Mouse (Mus musculus): ENCODE data around the gene Grn.

Grn gene

DNA sequence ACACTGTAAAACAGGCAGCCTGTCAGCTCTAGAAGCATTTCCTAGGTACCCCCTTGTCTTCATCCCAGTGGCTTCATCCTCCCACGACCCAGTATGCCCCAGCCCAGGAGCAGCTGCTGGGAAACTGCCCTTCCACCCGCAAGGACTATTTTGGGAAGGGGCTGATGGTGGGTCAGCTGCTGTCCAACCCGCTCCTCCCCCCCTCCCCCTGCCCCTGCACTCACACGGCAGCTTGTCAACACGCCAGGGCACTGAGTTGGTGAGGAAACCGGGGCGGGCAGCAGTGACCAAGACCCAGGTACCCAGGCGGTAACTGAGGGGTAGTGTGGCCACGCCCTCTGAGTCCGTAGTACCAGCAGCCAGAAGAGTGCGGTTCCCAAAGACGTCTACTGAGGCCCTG is 13.6 kb downstream of the Grn start:
- DNase-seq: no peak

DNA sequence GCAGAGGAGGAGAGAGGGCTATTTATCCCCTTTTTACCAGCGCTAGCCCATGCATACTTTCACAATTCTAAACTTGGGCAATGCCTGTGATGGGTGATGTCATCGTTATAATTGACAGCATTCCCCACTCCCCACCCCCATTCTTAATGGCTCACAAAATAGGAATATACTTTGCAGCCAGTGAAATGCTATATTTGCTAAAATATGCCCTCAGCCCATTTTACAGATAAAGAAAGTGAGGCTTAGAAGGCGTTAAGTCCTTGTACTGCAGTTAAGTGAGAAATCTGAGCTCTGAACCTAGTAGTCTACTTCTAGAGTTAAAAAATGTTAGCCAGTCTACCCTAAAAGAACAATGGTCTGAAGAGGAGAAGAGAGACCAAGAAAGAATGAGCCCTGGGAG is 14.2 kb downstream of the Grn start:
- DNase-seq: no peak

DNA sequence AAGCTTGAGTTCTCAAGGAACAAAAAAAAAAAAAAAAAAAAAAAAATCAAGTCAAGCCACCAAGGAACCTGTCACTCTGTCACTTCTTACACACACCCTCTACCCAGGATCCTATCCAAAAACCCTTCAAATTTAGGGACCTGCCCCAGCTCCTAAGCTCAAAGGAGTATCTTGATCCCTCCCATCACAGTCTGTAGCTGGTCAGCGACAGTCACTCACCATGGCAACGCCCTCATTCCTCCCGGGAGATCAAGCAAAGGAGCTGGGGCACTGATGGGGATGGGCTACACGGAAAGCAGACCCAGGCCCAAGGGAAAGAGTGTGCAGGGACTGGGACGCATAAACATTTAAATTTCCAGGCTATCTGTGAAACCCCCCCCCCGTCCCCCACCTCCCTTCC is 14.7 kb downstream of the Grn start:
- no peak for DNase-seq

DNA sequence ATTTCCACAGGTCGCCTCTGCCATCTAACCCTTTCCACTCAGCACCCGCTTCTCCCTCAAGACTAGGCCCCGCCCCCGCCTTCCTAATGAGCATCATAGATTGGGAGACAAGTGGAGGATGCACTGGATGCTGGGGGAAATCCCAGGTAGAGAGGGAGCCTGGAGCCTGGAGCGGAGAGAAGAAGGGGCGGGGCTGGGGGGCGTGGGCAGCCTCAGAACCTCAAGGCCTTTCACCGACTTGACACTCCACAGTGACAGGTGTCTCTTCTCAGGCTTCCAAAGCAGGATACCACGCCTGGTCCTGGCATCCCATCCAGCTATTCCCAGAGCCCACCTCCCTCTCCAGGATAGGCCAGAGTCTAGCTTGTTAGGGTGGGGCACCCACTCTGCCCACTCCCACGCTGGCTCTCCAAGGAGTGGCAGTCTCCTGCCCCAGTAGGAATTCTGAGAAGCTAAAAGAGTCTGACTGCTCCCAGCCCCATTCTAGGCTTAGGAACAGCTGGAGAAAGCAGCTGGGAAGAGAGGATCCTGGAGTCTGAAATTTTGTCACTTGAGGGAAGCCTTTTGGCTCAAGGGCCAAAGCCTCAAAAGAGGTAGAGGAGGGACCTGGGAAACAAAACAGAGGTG is 15.3 kb downstream of the Grn start:
- peak; percentile 26 to 55 for DNase-seq

DNA sequence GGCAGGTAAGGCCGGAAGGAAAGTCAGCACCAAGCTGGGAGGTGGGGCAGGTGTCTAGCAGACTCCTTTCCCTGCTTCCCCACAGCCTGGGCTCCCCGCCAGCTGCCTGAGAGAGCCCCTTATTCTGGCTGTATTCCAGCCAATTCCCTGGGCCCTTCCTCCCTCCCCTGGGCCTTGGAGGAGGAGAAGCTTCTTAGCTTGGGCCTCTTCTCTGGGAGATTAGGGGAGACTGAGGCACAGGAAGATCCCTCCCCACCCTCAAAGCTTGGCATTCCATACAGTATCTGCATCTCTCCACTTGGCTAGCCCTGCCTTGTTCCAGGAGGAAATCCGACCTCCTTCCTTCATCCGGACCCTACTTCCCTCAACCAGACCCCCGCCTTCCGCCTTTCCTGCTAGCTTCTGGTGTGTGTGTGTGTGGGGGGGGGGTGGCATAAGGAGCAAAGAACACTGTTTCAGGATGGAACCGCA is 15.8 kb downstream of the Grn start:
- DNase-seq: peak; percentile 54 to 74

DNA sequence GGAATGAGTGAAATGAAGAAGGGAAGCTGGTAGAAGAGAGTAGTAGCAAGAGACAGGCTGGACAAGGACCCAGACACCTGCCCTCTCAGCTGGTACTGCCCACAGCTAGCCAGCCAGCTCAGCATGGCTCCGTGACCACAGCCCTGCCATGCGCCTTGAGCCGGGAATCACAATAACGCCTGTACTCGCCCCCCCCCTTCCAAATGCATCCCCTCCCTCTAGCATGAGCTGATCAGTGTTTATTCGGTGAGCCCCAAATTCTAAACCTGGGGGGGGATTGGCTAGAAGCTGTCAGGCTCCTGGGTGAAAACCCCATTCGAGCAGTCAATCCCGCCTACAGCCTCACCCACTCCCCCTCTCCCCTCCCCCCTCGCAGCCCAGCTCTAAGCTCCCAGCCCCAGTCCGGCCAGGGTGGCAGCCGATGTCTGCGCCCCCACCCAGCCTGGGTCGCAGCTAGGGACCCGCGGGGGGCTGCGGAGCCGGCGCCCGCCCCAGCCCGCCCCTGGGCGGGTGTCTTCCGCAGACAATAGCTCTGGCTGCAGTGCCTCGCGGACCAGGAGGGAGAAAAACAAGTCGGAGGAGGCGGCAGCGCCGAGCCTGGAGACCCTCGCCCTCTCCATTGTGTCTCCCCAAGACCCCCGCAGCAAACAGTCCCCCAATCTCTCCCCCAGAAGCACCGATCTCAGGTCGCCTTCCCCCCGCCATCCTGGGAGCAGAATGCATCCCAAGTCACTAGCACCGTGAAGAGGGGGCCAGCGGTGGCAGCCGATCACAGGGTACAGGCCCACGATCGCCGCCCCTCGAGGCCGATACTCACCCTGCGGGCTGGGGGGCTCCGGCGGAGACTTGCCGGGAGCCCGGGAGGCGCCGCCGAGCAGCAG is 16.7 kb downstream of the Grn start:
- DNase-seq: peak in 1 of 2 experiments; percentile 59

DNA sequence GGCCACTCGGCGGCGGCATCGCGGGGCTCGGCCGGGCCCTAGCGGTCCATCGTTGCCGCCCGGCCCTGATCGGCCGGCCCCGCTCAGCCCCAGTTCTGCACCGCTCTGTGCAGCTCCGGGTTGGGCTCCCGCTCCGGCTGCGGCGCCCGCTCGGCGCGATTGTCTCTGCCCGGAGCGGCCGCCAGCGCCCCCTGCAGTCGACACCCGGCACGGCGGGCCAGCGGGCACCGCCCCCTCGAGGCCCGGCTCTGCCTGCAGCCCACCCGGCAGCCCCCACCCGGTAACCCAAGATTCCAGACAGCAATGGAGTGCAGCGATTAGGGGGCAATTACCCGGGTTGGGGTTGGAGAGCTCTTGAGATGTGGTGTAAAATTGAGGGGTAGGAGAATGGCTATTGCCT is 17.4 kb downstream of the Grn start, which contains the start of gene Fam171a2:
TSS of gene Fam171a2 (minus strand) at position 186 of the 400 bp plus-strand sequence.
- DNase-seq: peak; percentile 68 to 77

DNA sequence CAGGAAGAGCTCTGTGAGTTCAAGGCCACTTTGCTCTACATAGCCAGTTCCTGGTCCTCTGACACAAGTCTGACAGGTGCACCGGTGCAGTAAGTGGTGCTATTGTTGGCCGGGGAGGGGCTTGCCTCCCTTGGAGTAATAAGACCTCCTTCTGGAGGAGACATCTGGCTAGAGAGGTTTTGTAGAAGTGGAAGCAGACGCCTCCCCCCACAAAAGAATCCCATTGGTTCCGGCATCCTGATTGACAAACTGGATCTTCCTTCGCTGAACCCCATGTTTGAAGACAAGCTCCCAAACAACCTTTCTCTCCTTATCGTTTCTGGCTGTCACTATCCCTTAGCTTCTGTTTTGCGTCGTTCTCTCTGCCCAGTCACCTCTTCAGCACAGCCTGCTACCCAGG is 18.2 kb downstream of the Grn start:
- DNase-seq: no peak

DNA sequence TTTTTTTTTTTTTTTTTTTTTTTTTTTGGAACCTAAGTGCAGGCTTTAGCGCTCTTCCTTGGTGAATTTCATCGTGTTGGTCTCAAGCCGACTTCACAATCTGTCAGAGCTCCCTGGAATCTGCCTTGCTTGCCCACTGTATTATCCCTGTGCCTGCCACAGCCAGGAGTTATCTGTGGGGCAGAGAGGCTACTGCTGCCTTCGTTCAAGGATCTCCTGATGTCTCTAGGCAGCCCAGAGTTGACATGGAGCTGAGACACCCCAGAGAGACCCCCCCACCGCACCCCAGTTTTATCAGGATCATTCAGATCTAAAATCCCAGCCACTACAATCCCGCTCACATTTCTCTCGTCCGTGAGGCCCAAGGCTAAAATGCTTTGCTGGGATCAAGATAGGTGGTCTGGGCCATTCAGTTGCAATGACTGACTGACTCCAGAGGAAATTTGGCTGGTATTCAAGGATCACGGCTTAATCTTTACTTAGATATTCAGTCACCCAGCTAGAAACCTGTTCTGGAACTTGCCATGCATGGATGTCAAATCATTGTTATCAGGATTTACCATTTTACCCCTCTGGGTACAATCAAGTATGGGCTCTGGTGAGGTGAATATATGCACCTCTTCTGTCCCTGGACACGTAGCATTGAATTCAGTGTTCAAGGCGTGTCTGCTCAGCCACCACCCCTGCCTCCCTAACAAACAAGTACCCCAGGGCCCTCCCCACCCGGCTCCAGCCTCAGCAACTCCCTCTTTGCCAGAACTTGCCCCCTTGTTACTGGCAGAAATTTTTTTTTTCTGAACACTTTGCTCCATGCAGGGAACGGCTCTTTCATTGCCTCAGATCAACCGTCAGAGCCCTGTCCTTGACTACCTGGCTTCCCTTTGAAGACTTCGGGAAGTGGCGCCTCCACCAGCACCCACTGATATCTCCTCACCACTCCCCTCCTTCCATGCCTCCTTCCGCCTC is 19.2 kb downstream of the Grn start:
- no peak for DNase-seq

DNA sequence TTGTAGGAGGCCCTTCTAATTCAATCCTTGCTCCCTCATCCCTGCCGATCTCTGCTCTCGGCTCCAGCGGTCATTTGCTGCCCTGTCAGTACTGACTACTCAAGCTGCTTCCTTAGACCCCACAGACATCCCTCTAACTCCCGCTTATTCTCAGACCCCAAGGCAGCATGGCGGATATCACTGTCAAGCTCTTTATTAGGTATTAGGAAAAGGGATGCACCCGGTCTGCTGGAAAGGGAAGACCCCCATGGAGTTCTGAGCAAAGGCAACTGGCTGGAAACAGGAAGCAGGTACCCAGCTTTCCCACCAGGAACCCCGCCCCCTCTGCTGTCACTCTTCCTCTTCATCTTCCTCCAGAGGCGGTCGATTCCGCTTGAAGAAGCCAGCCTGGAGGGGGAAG is 23.0 kb downstream of the Grn start:
- DNase-seq: no peak

DNA sequence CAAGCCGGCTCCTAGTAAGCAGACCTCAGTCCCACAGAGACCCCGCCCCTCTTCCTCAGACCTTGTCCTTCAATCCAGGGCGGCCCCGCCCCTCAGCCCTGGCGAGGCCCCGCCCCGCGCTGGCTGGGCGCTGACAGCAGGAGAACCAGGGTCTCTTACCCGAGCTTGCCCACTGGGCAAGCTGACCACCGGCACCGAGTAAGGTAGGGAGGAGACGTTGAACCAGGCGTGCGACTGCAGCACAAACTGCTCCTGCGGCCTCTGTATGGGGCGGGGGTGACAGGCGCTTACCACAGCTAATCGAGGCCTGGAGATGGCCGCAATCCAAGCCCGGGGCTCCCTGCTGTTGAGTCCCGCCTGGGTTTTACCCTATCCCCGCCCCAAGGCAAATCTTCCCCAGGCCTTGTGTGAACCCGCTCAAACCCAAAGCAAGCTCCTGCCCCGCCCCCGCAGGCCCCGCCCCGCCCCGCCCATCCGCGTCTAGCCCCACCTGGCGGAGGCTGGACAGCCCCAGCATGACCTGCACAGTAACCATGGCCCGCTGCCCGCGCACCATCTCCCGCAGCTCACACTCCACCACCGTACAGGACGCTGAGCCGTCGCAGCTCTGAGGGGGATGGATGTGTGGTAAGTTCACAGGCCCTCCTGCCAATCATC is 25.8 kb downstream of the Grn start:
- peak; percentile 88 to 94 for DNase-seq

DNA sequence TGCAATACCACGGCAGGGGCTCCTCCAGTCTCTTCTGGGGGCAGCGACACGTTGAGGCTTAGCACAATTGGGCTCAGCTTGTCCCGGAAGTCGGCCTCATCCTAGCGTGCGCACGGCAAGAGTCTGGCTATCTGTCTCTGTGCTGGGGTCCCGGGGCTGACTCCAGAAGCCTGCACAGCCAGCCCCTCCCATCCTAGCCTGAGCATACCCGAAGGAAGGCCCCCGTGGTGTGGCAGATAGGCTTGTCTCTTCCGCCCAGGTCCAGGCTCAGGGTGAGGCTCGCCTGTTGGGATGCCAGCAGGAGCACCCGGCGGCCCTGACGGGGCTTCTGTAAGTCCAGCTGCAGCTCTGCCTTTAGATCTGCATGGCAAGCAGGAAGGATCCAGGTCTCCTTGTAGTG is 30.4 kb downstream of the Grn start:
- no peak for DNase-seq

DNA sequence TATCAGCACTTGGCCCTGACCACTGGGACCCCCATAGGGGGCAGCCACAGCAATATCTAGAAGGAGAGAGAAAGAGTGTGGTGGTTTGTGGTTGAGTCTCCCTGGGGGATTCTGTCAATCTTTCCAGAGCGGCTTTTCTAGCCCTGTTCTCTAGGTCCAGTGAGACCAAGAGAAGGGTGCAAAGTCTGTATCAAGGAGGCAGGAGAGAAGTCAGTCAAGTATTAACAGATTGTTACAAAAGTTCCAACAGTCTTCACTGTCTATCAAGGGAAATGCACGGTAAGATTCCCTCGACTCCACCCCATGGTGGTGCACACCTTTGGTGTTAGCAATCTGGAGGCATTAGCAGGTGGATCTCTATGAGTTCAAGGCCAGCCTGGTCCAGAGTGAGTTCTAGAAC is 31.6 kb downstream of the Grn start:
- DNase-seq: peak; percentile 50 to 70

DNA sequence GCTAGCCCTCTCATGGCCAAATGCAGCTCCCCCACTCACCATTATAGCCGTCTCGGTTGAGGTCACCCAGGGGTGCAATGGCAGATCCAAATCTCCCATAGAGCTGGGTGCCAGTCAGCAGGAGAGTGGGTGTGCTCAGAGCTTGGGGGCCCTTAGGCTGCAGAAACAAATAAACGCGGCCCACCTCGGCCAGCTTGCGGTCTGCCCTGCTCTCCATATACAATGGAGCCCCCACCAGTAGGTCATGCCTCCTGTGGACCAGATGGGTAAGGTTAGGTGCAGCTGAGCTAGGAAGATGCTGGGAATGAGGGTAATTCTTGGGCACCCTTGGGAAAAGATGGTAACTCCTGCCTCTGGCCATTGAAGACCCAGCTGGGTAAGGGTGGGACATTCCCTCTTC is 34.8 kb downstream of the Grn start:
- DNase-seq: no peak

DNA sequence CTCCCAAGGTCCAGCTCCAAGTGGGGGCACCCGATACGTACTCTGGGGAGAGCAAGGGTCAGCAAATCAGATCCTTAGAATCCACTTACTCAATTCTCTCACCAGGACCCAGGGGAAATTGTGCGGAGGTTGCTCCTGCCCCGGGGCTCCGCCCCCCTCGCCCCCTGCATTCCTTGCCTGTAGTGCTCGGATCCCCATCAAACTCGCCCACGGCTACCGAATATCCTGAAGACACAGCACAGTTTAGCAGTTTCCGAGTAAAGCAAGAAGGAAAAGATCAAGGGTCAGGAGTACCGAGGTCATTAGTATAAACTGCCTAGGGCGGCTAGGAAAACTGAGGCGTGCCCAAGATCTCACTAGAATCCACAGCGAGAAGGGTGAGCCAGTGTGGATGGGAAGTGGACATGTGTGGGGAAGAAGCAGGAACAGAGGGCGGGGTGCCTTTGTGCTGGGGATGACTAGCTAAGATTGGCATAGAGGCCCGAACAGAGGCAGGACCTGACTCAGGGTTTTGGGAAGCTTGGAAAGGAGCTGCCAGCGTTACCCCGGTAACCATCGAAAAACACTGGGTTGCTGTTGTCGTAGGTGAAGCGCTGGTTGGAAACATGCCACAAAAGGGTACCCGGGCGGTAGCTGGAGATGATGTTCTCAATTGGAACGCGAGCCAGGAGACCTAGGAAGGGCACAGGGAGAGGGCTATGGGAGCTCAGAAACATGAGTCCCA is 35.8 kb downstream of the Grn start:
- DNase-seq: peak; percentile 61 to 81

DNA sequence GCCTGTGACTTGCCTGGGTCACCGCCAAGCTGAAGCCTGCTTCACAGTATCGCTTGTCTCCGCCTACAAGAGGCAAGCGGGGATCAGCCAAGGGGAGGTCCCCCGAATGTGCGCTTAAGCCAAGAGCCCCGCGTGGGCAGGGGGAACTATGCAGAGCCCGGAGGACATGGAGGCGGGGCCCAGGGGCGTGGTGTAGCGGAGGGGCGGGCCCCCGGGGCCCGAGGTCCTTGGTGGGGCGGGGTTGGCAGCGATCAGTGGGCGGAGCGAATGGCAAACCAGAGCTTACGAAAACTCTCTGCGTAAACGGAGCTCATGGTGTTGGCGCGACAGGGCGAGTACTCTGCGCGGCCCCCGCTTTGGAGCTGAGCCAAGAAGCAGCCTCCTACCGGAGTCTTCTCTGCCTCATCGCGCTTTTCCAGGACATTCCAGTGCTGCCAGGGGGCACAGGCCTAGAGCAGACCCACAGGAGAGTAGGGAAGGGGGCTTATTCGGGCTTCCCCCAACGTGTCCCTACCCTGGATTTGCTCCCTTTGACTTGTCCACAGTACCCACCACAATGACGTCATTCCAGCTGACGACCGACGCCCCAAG is 37.0 kb downstream of the Grn start:
- DNase-seq: peak; percentile 98

DNA sequence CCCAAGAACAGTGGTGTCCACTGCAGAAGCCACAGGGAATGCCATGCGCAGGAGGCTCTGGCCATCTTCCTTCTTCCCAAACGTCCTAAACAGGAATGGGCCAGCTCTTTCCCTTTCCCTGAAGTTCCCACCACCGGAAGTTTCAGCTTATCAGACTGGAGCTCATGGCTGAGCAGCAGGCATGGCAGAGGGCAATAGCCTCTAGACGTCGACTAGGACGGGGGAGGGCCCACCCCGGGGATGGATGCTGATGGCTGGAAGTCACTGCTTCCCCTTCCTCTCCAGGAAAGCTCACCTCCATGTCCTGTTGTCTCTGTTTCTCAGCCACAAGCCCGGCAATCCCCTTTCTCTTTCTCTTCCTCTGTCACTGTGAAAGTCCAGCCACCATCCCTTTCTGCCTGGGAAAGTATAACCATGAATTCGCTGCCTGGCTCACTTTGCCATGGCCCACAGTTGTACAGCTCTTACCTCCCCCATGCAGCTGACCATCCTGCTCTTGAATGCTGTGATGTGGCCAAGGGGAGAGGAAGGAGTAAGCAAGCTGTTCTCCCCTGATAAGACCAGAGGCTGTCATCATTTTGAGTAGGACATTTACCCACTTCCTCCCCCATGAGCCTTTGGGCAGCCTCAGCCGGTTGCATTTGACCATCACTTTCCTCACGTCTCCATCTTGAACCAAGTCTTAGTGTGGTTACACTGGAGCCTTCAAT is 39.7 kb downstream of the Grn start, which contains the start of gene Itga2b:
TSS of gene Itga2b (minus strand) at position 475 of the 710 bp plus-strand sequence.
- no peak for DNase-seq

DNA sequence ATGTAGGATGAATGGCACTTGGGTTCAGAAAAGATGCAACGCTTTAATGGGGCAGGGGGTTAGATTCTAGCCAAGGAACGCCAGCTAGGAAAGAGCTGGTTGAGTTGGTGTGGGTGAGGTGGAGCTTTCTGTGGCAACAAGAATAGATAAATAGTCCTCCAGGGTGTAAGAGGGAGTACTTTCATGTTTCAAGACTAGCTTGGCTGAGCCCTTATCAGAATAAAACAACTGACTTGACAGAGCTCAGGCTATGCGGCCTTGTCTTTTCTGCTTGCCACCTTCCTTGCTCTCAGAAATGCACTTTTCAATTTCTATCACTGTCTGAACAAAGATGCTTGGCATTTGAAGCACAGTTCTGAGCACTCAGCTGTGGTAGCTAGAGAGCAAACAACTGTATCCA is 44.9 kb downstream of the Grn start:
- peak in 1 of 2 experiments; percentile 12 for DNase-seq

DNA sequence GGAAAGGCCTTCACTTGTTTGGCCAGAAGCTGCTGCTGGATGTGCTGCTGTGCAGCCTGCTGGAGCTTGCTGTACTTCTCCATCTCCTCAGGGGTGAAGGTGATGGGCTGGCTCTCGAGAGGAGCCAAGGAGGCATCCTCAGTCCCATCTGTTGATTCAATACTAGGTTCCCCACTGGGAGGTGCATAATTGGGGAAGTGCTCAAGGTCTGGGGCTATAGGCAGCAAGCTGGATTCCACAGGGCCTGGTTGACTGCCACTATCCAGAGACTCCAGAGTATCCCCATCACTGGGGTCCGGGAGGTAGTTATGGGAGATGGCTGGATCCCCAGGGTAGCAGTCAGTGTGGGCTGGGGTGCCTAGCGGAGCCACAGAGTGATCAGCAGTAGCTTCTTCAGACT is 48.6 kb downstream of the Grn start:
- no peak for DNase-seq

DNA sequence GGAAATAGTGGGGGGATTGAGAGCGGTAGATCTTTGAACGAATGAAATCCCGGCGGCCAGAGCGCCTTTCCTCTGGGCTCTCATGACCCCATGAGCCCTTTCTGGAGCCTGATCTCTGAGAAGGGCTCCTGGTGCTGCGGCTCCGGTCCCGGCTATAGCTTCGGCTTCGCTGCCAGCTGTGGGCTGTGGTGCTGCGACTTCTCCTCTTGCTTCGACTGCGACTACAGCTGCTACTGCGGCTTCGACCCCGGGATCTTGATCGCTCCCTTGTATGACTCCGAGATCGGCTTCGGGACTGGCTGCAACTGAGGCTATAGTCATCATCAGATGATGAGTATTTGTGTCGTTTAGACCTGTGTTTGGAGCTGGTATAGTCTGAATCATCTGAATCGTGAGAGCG is 49.5 kb downstream of the Grn start:
- no peak for DNase-seq

DNA sequence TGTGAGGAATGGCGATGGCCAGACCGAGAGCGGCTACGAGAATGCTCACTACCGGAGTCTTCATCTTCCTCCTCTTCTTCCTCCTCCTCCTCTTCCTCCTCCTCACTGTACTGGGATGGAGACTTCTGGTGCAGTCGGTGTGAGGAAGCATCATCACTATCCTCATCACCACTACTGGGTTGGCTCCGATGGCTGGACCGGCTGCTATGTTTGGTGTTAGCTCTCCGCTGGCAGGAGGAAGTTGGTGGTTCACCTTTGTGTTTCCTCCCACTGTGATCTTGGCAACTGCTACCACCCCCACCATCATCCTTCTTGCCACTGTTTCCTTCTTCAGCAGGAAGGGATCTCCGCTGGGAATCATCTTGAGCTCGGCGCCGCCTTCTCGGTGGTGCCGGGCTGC is 50.0 kb downstream of the Grn start:
- DNase-seq: no peak
